Mouse (Mus musculus) bone marrow macrophage, adult 2 months (primary cell): Measurements from ENCODE around the gene Ino80e. TPM values are rescaled to one million over a fixed set of nuclear protein-coding genes. Genes with fewer than 3 reads are reported as not detected.
"Not testable (repeated sequence)": the region's sequence is repeated elsewhere in the genome, so short reads cannot be mapped to it uniquely, and the experiment has no call there.

Experiments
- H3K27ac ChIP-seq: 2 replicates; pipeline ENCODE4 v1.5.1; 2012; ENCODE audit warnings: low read depth, low read length; ENCODE audit not compliant: insufficient read depth
- H3K4me1 ChIP-seq: 2 replicates; pipeline ENCODE4 v1.6.1; 2012; ENCODE audit warnings: low read length; ENCODE audit not compliant: control insufficient read depth, insufficient read depth
- H3K4me3 ChIP-seq: 2 replicates; pipeline ENCODE4 v1.5.1; 2012; ENCODE audit warnings: mild to moderate bottlenecking, low read length, moderate library complexity; ENCODE audit not compliant: insufficient read depth
- CTCF ChIP-seq: IDR thresholded peaks from 2 replicates; pipeline ENCODE4 v1.5.1; 2012; ENCODE audit warnings: low read depth, mild to moderate bottlenecking, low read length, moderate library complexity
- POLR2A ChIP-seq: IDR thresholded peaks from 2 replicates; pipeline ENCODE4 v1.6.1; 2012; ENCODE audit warnings: mild to moderate bottlenecking, low read depth, low read length, borderline replicate concordance
- polyA plus RNA-seq: library from polyadenylated mRNA; stranded (reverse); fragments of >200 nt; gene quantifications from 2 replicates; pipeline ENCODE4 v1.2.4, GENCODE M21; 2012; ENCODE audit not compliant: missing spikeins, insufficient read depth, insufficient read length

The Ino80e gene
- 67.0 and 72.6 TPM in 2 replicates for polyA plus RNA-seq

DNA sequence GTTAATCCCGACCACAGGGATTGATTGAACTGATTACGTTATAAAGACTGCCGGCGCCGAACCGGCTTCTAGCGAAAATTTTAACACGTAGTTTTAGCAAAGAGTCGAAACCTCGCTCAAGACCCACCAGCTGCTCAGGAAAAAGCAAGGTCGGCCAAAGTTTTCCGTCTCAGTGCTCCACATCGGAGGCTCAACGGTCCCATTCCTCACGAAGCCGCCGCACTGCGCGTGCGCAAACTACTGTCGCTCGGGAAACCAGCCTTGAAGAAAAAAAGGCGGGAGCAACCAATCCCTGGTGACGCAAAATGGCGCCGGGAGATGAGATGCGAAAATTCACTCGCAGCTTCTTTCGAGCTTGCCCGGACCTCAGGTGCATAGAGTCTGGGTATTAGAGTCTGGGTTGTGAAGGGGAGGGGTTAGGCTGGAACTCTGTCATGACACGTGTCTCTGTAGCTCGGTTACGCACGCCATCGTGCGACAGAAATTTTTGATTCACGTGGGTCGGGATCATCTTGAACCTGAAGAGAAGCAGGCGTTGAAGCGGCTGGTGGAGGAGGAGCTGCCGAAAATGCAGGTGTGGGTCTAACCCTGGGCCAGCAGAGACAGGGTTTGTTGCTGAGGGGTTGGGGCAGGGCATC lies at the start of gene Ino80e:
Ino80e (minus strand) TSS at position 231 of the 638 bp plus-strand sequence.
- peak within 1 kb of the TSS; percentile 64 for H3K27ac ChIP-seq
- H3K4me1 ChIP-seq = peaks cover 8% of the 10 kb centered on the region
- H3K4me3 ChIP-seq = peak within 1 kb of the TSS; percentile 83
- TF ChIP-seq POLR2A (no peak), CTCF (no peak)

DNA sequence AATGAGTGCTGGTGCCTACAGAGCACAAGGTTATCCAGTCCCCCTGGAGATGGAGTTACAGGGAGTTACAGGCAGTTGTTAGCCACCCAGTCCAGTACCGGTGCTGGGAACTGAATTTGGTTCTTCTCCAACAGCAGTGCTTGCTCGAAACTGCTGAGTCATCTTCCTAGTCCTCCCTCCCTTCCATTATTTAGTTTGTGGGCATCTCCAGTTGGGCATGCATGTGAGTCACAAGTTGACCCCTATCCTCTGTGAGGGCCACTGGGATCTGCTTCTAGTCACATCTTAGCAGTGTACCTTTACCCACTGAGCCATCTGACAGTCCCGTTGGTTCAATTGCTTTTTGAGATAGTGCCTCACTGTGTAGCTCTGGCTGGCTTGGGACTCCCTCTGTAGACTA lies 43.4 kb upstream of the Ino80e start:
- TF ChIP-seq POLR2A (no peak), CTCF (no peak)
- no peak overlapping the region for H3K27ac ChIP-seq
- H3K4me1 ChIP-seq = peaks cover 8% of the 10 kb centered on the region; the same call in 1 of the 2 replicates
- H3K4me3 ChIP-seq = no peak overlapping the region

DNA sequence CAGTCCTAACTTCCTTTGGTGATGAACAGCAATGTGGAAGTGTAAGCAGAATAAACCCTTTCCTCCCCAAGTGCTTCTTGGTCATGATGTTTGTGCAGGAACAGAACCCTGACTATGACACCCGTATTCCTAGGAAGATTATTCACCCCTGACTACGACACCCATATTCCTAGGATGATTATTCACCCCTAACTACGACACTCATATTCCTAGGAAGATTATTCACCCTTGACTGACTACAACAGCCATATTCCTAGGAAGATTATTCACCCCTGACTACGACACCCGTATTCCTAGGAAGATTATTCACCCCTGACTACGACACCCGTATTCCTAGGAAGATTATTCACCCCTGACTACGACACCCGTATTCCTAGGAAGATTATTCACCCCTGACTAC lies 37.6 kb upstream of the Ino80e start:
- H3K4me1 ChIP-seq = peaks cover 17% of the 10 kb centered on the region
- H3K4me3 ChIP-seq, H3K27ac ChIP-seq: not testable (repeated sequence)

DNA sequence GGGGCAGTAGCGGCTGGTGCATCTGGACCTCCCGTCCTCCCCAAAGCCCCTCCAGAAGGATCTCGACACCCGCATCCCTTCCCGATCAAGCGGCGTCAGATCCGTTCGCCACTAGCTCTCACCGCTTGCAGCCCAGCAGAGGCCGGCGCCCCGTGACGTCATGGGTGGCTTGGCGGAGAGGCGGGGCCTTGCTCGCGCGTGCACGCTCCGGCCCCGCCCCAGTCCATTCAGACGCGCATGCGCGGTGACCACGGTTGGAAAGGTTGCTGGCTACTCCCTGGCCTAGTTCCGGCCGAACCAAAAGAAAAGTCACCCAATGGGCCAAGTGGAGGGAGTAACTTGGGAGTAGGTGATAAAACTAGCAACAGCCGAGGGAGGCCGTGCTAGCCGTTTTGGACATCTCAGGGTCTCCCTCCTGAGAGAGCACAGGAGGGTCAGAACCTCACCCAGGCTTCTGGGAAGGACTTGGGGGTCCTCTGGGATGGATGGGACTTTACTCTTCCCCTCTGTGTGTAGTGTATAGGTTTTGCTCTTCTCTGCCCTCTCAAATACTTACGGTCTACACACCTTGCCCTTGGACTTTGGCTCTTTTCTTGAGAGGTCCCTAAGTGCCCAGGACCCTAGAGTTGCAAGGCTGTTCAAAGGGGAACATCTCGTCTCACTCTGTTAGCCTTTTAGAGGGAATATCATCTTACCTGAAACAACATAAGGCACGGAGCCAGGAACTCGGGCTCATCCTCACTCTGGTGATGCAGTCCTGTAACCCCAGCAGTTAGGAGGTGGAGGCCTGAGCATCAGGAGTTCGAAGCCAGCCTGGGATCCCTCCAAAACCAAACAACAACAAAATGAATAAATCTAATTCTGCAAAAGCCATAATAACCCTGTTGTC lies 36.2 kb upstream of the Ino80e start:
- TF ChIP-seq POLR2A (no peak), CTCF (no peak)

GRCm38 (mm10) chr7:126897390-126898101 lies 35.4 kb upstream of the Ino80e start:
- Histone ChIP-seq H3K27ac (peak overlapping the region; percentile 90), H3K4me1 (peaks cover 23% of the 10 kb centered on the region), H3K4me3 (peak overlapping the region; percentile 75)
- TF ChIP-seq POLR2A (no peak), CTCF (no peak)

More for the DNA sequence above, 36.2 kb upstream of the Ino80e start:
- H3K4me3 ChIP-seq = peak overlapping the region; percentile 75
- H3K4me1 ChIP-seq = peaks cover 23% of the 10 kb centered on the region
- peak overlapping the region; percentile 87 for H3K27ac ChIP-seq

DNA sequence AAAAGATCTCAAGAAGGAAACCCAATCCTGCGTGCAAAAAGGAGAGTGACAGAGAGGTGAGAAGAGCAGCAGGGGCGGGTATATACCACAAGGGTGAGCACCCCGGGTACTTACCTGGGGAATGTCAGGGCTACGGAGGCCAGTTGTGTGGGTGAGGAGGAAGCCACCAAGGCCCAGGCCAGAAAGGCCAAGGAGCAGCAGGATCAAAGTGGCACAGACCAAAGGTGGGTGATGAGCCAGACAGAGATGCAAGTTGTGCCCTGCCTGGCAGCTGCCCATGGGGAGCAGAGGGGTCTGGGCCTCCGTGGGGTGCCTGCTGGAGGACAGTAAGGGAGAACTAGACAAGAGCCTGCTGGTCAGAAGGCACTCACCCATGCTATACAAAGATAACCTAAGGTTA lies 34.7 kb upstream of the Ino80e start:
- peaks cover 23% of the 10 kb centered on the region for H3K4me1 ChIP-seq
- TF ChIP-seq POLR2A (no peak), CTCF (no peak)
- H3K4me3 ChIP-seq = peak overlapping the region; percentile 53
- peak overlapping the region; percentile 90 for H3K27ac ChIP-seq

DNA sequence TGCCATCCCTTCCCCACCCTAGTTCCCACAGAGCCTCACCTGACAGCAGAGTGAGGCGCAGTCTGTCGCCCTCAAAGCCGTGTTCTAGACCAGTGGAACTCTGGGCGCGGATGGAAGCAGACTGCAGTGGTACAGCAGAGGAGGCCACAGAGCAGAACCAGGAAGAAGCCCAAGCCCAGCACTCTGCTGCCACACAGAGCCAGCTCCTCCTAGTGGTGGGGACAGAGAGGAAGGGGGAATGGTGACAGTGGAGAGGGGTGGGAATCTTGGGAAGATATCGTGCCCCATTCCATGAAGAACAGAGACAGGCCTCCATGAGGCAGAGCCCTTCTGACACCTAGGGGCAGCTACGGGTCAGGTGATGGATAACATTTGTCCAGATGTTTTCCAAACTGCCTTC lies 26.7 kb upstream of the Ino80e start:
- no peak overlapping the region for H3K4me3 ChIP-seq
- TF ChIP-seq CTCF (peak; percentile 53; the same call in 1 of the 2 replicates), POLR2A (no peak)
- no peak overlapping the region for H3K27ac ChIP-seq
- H3K4me1 ChIP-seq = peaks cover 9% of the 10 kb centered on the region

GRCm38 (mm10) chr7:126887281-126887680 lies 25.1 kb upstream of the Ino80e start:
- TF ChIP-seq CTCF (no peak), POLR2A (no peak)
- H3K27ac ChIP-seq = no peak overlapping the region
- H3K4me3 ChIP-seq = no peak overlapping the region
- H3K4me1 ChIP-seq = peaks cover 18% of the 10 kb centered on the region

GRCm38 (mm10) chr7:126884286-126885164 lies 22.3 kb upstream of the Ino80e start, which contains the start of gene Taok2:
TSS of gene Taok2 (minus strand) at chr7:126884703.
- Histone ChIP-seq H3K4me1 (peaks cover 26% of the 10 kb centered on the region), H3K27ac (peak within 1 kb of the TSS; percentile 70), H3K4me3 (peak within 1 kb of the TSS; percentile 75)
- TF ChIP-seq CTCF = no peak
- TF ChIP-seq POLR2A = no peak
